Mouse (Mus musculus): Measurements from ENCODE around the gene Tuba1c. TPM values are rescaled to one million over a fixed set of nuclear protein-coding genes. Genes with fewer than 3 reads are reported as not detected.
"Not testable (repeated sequence)": the region's sequence is repeated elsewhere in the genome, so short reads cannot be mapped to it uniquely, and the experiment has no call there.

Gene Tuba1c
- polyA plus RNA-seq, 1 experiment = 173 TPM

- no peak overlapping the region for H3K4me3 ChIP-seq (ENCODE audit: insufficient read depth, low read length)
- no peak overlapping the region for H3K27ac ChIP-seq (ENCODE audit: insufficient read depth, low read depth, low read length)
- TF ChIP-seq POLR2A (IDR thresholded peaks at IDR 0.05; ENCODE audit: borderline replicate concordance, low read depth, low read length) (no peak), CTCF (IDR thresholded peaks at IDR 0.05; ENCODE audit: low read depth, low read length) (peak; percentile 92)
- peaks cover 16% of the 10 kb centered on the region for H3K4me1 ChIP-seq (ENCODE audit: control insufficient read depth, insufficient read depth, low read length)
Observed at GRCm38 (mm10) chr15:99049473-99050253, 20.0 kb downstream of the Tuba1c start.

DNA sequence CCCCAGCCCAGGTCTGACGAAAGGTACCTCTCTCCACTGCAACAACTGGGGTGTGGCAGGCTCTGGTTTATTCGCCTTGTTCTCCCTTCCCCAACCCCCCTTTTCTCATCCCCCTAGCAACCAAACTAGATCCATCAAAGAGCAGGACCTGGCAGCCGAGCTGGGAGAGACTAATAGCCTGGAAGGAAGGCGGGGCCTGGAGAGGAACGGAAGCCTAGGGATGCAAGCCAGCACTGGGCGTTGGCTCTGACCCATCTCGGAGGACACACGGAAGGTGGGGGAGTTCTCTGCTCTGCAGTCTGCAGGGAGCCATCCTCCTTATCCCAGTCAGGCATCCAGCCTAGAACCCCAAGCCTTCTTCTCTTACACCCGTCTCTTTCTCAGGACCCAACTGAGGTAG is 23.7 kb downstream of the Tuba1c start:
- H3K4me1 ChIP-seq (ENCODE audit: control insufficient read depth, insufficient read depth, low read length) = peaks cover 6% of the 10 kb centered on the region

DNA sequence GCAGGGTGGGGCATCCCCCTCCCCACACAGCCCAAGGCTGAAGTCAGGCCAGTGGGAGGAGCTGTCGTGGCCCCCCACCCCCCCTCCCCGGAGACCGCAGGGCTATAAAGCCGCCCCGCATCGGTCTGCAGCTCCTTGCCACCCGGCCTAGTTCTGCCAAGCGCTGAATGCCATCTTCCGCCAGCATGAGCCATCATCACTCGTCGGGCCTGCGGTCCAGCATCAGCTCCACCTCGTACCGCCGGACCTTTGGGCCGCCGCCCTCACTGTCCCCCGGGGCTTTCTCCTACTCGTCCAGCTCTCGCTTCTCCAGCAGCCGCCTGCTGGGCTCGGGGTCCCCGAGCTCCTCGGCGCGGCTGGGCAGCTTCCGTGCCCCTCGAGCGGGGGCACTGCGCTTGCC is 25.3 kb downstream of the Tuba1c start, which contains the start of gene Prph:
Gene Prph (plus strand): TSS at position 135 of the 400 bp plus-strand sequence.
- no peak for TF ChIP-seq POLR2A (IDR thresholded peaks at IDR 0.05; ENCODE audit: borderline replicate concordance, low read depth, low read length)
- TF ChIP-seq CTCF (IDR thresholded peaks at IDR 0.05; ENCODE audit: low read depth, low read length) = no peak

More for the DNA sequence above, 23.7 kb downstream of the Tuba1c start:
- H3K27ac ChIP-seq (ENCODE audit: insufficient read depth, low read depth, low read length) = no peak overlapping the region
- no peak for TF ChIP-seq POLR2A (IDR thresholded peaks at IDR 0.05; ENCODE audit: borderline replicate concordance, low read depth, low read length)
- no peak for TF ChIP-seq CTCF (IDR thresholded peaks at IDR 0.05; ENCODE audit: low read depth, low read length)
- no peak overlapping the region for H3K4me3 ChIP-seq (ENCODE audit: insufficient read depth, low read length)

DNA sequence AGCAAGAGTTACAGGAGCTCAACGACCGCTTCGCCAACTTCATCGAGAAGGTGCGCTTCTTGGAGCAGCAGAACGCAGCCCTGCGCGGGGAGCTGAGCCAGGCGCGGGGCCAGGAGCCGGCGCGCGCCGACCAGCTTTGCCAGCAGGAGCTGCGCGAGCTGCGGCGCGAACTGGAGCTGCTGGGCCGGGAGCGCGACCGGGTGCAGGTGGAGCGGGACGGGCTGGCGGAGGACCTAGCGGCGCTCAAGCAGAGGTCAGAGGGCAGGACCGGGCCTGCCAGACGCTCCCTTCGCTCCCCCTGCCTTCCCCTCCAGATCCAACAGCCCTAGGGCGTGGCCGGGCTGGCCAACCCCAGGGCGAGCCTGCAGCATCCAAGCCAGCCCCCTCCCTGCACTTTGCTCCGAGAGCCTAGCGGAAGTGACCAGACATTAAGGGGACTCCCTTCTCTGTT is 25.8 kb downstream of the Tuba1c start:
- H3K27ac ChIP-seq (ENCODE audit: insufficient read depth, low read depth, low read length) = no peak overlapping the region
- H3K4me3 ChIP-seq (ENCODE audit: insufficient read depth, low read length) = peak overlapping the region; percentile 12
- peaks cover 3% of the 10 kb centered on the region; the same call in 1 of the 2 replicates for H3K4me1 ChIP-seq (ENCODE audit: control insufficient read depth, insufficient read depth, low read length)
- no peak for TF ChIP-seq POLR2A (IDR thresholded peaks at IDR 0.05; ENCODE audit: borderline replicate concordance, low read depth, low read length)

More for the DNA sequence above, 25.3 kb downstream of the Tuba1c start, which contains the start of gene Prph:
- Histone ChIP-seq H3K27ac (ENCODE audit: insufficient read depth, low read depth, low read length) (no peak within 1 kb of the TSS), H3K4me1 (ENCODE audit: control insufficient read depth, insufficient read depth, low read length) (peaks cover 6% of the 10 kb centered on the region), H3K4me3 (ENCODE audit: insufficient read depth, low read length) (peak within 1 kb of the TSS; percentile 12)

- H3K4me1 ChIP-seq (ENCODE audit: control insufficient read depth, insufficient read depth, low read length) = no peaks in the 10 kb centered on the region
- peak; percentile 93 for TF ChIP-seq CTCF (IDR thresholded peaks at IDR 0.05; ENCODE audit: low read depth, low read length)
- no peak for TF ChIP-seq POLR2A (IDR thresholded peaks at IDR 0.05; ENCODE audit: borderline replicate concordance, low read depth, low read length)
- no peak overlapping the region for H3K27ac ChIP-seq (ENCODE audit: insufficient read depth, low read depth, low read length)
- no peak overlapping the region for H3K4me3 ChIP-seq (ENCODE audit: insufficient read depth, low read length)
Observed at GRCm38 (mm10) chr15:99056332-99056731, 26.6 kb downstream of the Tuba1c start.

DNA sequence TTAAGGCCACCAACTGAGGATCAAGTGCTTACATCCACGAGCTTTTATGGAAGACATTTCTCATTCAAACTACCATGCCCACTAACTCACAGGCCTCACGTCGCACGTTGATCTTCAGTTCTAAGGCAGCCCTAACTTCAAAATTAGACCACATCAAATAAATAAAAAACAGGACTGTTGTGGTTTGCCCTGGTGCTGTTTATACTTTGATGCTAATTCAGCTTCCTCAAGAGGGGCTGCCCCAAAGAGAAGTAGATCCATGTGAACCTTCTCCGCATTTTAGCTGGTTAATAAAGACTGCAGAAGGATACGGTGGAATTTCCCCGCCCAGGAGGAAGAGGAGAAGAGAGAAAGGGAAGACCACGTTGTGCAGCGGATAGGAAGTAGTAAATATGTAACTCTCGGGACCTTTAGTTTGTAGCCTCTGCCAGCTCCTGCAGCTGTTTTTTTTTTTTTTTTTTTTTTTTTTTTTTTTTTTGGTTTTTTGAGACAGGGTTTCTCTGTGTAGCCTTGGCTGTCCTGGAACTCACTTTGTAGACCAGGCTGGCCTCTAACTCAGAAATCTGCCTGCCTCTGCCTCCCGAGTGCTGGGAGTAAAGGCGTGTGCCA is 36.0 kb downstream of the Tuba1c start:
- H3K27ac ChIP-seq (ENCODE audit: insufficient read depth, low read depth, low read length) = no peak overlapping the region
- no peak overlapping the region for H3K4me3 ChIP-seq (ENCODE audit: insufficient read depth, low read length)
- TF ChIP-seq POLR2A (IDR thresholded peaks at IDR 0.05; ENCODE audit: borderline replicate concordance, low read depth, low read length) (no peak), CTCF (IDR thresholded peaks at IDR 0.05; ENCODE audit: low read depth, low read length) (no peak)
- peaks cover 6% of the 10 kb centered on the region for H3K4me1 ChIP-seq (ENCODE audit: control insufficient read depth, insufficient read depth, low read length)

DNA sequence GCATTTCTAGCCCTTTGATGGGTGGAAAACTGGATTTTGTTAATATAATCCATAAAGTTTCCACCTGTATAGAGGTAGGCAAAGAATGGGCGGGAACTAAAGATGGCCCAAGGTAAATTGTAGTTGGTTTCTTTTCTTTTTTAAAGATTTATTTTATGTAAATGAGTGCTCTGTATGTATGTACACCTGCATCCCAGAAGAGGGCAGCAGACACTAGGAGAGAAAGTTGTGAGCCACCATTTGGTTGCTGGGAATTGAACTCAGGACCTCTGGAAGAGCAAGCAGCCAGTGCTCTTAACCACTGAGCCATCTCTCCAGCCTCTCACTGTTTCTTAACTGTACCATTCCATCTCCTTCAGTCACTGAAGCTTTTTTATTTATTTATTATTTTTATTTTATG is 42.3 kb downstream of the Tuba1c start:
- H3K27ac ChIP-seq (ENCODE audit: insufficient read depth, low read depth, low read length) = no peak overlapping the region
- TF ChIP-seq CTCF (IDR thresholded peaks at IDR 0.05; ENCODE audit: low read depth, low read length) (no peak), POLR2A (IDR thresholded peaks at IDR 0.05; ENCODE audit: borderline replicate concordance, low read depth, low read length) (no peak)
- H3K4me3 ChIP-seq (ENCODE audit: insufficient read depth, low read length) = no peak overlapping the region
- H3K4me1 ChIP-seq (ENCODE audit: control insufficient read depth, insufficient read depth, low read length) = peaks cover 5% of the 10 kb centered on the region

DNA sequence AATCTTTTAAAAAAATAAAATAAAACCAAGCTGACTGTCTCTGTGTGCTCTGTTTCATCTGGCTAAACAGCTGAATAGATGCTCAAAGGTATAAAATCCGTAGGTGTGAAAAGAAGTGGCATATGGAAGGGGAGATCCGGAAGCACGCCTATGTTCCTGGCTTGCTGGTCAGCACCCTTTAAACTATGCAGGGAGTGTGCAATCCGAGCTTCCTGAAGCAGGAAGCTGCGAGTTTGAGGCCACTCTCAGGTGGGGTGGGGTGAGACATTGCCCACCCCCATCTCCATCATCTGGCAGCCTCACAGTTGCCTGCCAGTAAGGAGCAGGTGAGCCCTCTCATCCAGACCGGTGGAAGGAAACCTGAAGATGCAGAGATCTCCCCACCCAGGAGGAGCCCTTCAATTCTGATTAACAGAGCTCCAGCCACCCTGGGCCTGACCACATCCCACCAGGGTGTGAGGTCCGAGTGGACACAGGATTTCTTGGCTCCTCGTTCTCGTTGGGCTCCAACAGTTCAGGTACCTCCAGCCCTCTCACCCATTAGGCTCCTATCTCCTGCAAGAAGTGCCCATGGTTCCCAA is 44.4 kb downstream of the Tuba1c start, which contains the start of gene Troap:
Gene Troap (plus strand): TSS at position 557 of the 581 bp plus-strand sequence.
- Histone ChIP-seq H3K4me3 (ENCODE audit: insufficient read depth, low read length) (peak within 1 kb of the TSS; percentile 83), H3K4me1 (ENCODE audit: control insufficient read depth, insufficient read depth, low read length) (peaks cover 5% of the 10 kb centered on the region), H3K27ac (ENCODE audit: insufficient read depth, low read depth, low read length) (peak within 1 kb of the TSS; percentile 85)
- TF ChIP-seq POLR2A (IDR thresholded peaks at IDR 0.05; ENCODE audit: borderline replicate concordance, low read depth, low read length) (no peak), CTCF (IDR thresholded peaks at IDR 0.05; ENCODE audit: low read depth, low read length) (no peak)

DNA sequence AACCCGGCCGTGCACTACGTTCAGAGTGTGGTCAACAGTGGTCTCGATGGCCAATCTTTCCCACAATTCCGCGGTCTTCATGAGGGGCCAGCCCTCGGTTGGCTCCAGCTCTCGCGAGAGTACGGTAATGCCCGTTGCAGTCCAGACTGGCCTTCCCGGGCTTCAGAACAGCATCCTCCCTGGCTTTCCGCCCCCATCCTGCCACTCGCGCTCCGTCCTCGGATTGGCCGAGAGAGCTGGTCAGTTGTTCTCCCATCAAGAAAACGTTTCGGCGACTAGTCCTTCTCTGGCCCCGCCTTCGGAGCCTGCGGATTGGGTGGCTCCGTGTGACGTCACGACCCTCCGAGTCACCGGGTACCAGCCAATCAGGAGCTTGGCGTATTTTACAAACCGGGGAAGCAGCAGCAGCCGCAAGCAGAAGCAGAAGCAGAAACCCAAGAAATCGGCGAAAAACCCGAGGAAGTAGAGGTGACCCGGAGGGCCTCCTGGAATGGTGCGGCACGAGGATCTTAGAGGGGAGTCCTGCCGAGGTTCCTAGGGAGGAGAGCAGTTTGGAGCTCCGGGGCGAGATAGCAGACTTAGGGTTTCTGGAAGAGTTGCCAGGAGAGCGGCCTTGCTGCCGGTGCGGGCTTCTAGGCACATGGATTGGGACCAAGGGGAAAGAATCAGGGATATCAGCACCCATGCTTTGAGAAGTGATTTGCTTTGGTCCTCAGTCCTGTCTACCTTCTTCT is 45.1 kb downstream of the Tuba1c start:
- H3K4me1 ChIP-seq (ENCODE audit: control insufficient read depth, insufficient read depth, low read length) = peaks cover 5% of the 10 kb centered on the region
- peak overlapping the region; percentile 85 for H3K27ac ChIP-seq (ENCODE audit: insufficient read depth, low read depth, low read length)
- no peak for TF ChIP-seq CTCF (IDR thresholded peaks at IDR 0.05; ENCODE audit: low read depth, low read length)
- peak; percentile 76; the same call in 1 of the 2 replicates for TF ChIP-seq POLR2A (IDR thresholded peaks at IDR 0.05; ENCODE audit: borderline replicate concordance, low read depth, low read length)
- peak overlapping the region; percentile 83 for H3K4me3 ChIP-seq (ENCODE audit: insufficient read depth, low read length)

DNA sequence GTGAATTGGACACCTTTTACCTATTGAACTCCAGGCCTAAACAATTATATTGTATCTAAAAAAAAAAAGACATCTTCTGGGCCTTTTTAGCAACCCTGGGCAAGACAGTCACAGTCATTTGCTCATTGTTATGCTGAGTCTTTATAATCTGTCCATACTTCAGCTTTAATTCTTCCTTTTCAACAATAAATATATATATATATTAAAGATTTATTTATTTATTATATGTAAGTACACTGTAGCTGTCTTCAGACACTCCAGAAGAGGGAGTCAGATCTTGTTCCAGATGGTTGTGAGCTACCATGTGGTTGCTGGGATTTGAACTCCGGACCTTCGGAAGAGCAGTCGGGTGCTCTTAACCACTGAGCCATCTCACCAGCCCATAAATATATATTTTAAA is 46.3 kb downstream of the Tuba1c start:
- not testable (repeated sequence) for H3K27ac ChIP-seq (ENCODE audit: insufficient read depth, low read depth, low read length); H3K4me1 ChIP-seq (ENCODE audit: control insufficient read depth, insufficient read depth, low read length)
- H3K4me3 ChIP-seq (ENCODE audit: insufficient read depth, low read length) = peak overlapping the region; percentile 65; the same call in 1 of the 2 replicates
